Mouse (Mus musculus): ENCODE measurements around the gene Slain1.

GRCm38 (mm10) chr14:103667036-103667435 lies 17.0 kb downstream of the Slain1 start:
- no peak for TF ChIP-seq EP300 (IDR thresholded peaks at IDR 0.05; ENCODE audit: low read depth)
- no peak for TF ChIP-seq CTCF (IDR thresholded peaks at IDR 0.05; ENCODE audit: low read depth)
